Mouse (Mus musculus) gastrocnemius, adult 8-10 months (tissue): ENCODE measurements at regions not wholly inside any gene's neighbourhood (a gene's known extent, or its start where the extent isn't known, plus 50 kb on each side); places are given as distances from the start of the nearest gene placed in this dataset.

Source experiments
- DNase-seq, 2 experiments: peaks; one replicate each; pipeline ENCODE4 v3.0.0; 2022; ENCODE audit warnings: low spot score in 2 of 2

- DNase-seq = no peak
These were observed 699.4 kb downstream of the 1700064H15Rik start for GRCm38 (mm10) chr3:18929105-18929492.

- no peak for DNase-seq
These were observed 695.3 kb downstream of the 1700064H15Rik start for GRCm38 (mm10) chr3:18932983-18933726.

GRCm38 (mm10) chr3:18934891-18935290, 693.6 kb downstream of the 1700064H15Rik start:
- DNase-seq = no peak

- no peak for DNase-seq
These were observed 690.9 kb downstream of the 1700064H15Rik start for GRCm38 (mm10) chr3:18937333-18938122.

- no peak for DNase-seq
These were observed 686.9 kb downstream of the 1700064H15Rik start for GRCm38 (mm10) chr3:18941301-18942177.

- no peak for DNase-seq
These were observed 668.1 kb downstream of the 1700064H15Rik start for GRCm38 (mm10) chr3:18960341-18960740.

- DNase-seq = no peak
These were observed 639.8 kb downstream of the 1700064H15Rik start for GRCm38 (mm10) chr3:18988662-18989061.

GRCm38 (mm10) chr3:18989577-18990240, 638.8 kb downstream of the 1700064H15Rik start:
- DNase-seq = peak in 1 of 2 experiments; percentile 7

GRCm38 (mm10) chr3:19000179-19000578, 628.3 kb downstream of the 1700064H15Rik start:
- no peak for DNase-seq

- no peak for DNase-seq
These were observed 626.4 kb downstream of the 1700064H15Rik start for GRCm38 (mm10) chr3:19002056-19002455.

- no peak for DNase-seq
These were observed 623.7 kb downstream of the 1700064H15Rik start for GRCm38 (mm10) chr3:19004792-19005191.

- no peak for DNase-seq
These were observed 583.9 kb downstream of the 1700064H15Rik start for GRCm38 (mm10) chr3:19044566-19044965.

GRCm38 (mm10) chr3:19045933-19046332, 582.5 kb downstream of the 1700064H15Rik start:
- no peak for DNase-seq

- no peak for DNase-seq
These were observed 581.9 kb downstream of the 1700064H15Rik start for GRCm38 (mm10) chr3:19046610-19047009.

- no peak for DNase-seq
These were observed 572.5 kb downstream of the 1700064H15Rik start for GRCm38 (mm10) chr3:19055961-19056360.

GRCm38 (mm10) chr3:19056623-19057022, 571.9 kb downstream of the 1700064H15Rik start:
- DNase-seq = no peak

- no peak for DNase-seq
These were observed 568.3 kb downstream of the 1700064H15Rik start for GRCm38 (mm10) chr3:19059906-19060870.

- no peak for DNase-seq
These were observed 566.8 kb downstream of the 1700064H15Rik start for GRCm38 (mm10) chr3:19061488-19062248.

- DNase-seq = no peak
These were observed 566.1 kb downstream of the 1700064H15Rik start for GRCm38 (mm10) chr3:19062249-19062859.
